Mouse (Mus musculus) skeletal muscle tissue, adult 2 months (tissue): Measurements from ENCODE around the gene Ptprcap.
"Not testable (repeated sequence)": the region's sequence is repeated elsewhere in the genome, so short reads cannot be mapped to it uniquely, and the experiment has no call there.

Source experiments
- DNase-seq: peaks from one replicate; pipeline ENCODE4 v3.0.0-alpha.2; 2012; ENCODE audit warnings: low read depth, low spot score

The Ptprcap gene

DNA sequence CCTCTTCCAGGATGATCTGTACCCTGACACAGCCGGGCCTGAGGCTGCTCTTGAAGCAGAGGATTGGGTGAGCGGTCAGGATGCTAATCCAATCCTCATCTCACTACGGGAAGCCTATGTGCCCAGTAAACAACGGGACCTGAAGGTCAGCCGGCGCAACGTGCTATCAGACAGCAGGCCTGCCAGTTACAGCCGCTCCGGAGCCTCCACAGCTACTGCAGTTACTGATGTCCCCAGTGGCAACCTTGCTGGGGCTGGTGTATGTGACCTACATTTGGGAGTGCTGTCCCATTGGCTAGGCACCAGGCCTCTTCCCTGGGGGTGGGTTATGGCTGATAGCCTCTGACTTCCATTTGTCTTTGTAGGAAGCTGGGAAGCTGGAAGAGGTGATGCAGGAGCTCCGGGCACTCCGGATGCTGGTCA, at the start of gene Ptprcap:
TSS of gene Ptprcap (plus strand) at position 373 of the 423 bp plus-strand sequence.
- no peak for DNase-seq

DNA sequence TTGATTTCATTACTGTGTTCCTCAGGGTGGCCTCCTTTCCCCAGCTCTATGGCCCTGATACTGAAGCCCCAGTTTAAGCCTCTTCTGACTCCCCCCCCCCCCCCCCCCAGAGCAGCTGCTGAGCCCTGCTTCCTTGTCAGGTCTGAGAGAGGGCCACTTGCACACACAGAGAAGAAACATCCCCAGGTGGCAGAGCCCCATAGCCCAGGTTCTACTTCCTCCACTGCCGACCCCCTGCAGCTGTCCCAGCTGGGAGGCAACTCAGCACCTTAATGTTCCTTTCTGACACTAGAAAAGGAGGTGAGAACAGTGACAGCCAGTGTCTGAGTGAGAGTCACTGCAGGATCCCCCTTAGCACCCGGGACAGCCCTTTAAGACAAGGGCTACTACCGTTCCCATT, 49.6 kb upstream of the Ptprcap start:
- no peak for DNase-seq

GRCm38 (mm10) chr19:4104675-4105194, 48.7 kb upstream of the Ptprcap start:
- no peak for DNase-seq

DNA sequence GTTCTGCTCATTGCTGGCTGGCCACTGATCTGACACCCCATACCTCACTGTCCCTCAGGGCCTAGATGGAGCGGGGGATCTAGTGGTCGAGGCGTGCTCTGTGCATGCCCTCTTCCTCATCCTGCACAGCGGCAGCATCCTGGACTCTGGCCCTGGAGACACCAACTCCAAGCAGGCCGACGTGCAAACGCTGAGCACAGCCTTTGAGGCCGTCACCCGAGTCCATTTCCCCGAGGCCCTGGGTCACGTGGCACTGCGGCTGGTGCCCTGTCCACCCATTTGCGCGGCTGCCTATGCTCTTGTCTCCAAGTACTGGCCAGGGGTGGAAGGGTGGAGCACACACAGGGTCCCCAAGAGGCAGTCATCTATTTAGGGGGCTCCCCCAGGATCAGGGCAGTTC, 46.8 kb upstream of the Ptprcap start:
- no peak for DNase-seq

- DNase-seq = no peak
These were observed 44.9 kb upstream of the Ptprcap start for GRCm38 (mm10) chr19:4108535-4108934.

GRCm38 (mm10) chr19:4112063-4112960, 41.1 kb upstream of the Ptprcap start:
- no peak for DNase-seq

GRCm38 (mm10) chr19:4113186-4113805, 40.1 kb upstream of the Ptprcap start:
- peak; percentile 81 for DNase-seq

DNA sequence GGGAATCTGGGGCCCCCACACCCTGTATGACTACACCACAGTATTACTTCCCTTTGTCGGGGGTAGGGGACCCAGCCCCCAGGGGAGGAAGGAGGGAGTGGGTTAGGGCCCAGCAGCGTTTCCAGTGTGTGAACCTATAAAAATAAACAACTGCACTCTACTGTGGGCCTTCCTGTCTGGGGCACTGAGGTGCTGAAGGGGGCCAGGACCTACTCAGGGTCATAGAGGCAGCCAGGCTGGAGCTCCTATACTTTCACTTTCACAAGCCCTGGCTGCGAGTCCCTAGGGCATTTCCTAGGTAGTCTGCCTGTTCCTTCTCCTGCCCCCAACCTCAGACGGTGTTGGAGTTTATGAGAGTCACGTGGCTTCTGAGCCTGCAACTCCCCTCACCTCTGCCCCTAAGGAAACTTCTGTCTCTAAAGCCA, 39.6 kb upstream of the Ptprcap start:
- DNase-seq = no peak

DNA sequence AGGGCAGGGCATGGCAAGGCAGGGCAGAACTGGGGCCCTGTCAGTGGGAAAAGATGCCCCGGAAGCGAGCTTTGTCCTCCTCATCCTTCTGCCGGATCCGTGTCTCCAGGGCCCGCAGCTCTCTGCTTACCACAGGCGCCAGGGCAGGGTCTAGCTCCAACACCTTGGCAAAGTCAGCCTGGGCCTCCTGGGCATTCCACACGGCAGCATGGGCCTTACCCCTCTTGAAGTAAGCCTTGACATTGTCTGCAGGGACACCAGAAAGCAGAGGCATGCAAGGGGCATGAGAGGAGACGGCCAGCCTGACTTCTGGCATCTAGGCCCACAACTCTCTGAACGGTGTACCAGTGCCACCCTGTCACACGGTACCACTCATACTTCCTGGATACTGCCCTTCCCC, 38.9 kb upstream of the Ptprcap start:
- no peak for DNase-seq

DNA sequence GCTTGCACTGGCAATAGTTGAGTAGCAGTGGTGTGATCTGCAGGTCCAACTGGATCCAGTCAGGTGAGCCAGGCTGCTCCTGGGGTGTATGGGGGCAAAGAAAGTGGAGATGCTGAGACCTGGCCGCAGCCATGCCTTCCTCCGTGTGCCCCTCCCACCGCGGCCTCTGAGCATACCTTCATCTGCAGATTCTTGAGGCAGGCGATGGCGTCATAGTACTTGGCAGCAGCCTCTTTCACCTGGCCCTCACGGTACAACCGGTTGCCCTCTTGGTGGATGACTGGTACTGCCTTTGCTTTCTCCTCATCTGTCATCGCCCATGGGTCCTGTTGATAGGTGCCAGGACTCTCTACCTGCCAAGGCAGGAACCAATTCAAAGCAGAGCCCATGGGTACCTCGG, 38.3 kb upstream of the Ptprcap start:
- no peak for DNase-seq

DNA sequence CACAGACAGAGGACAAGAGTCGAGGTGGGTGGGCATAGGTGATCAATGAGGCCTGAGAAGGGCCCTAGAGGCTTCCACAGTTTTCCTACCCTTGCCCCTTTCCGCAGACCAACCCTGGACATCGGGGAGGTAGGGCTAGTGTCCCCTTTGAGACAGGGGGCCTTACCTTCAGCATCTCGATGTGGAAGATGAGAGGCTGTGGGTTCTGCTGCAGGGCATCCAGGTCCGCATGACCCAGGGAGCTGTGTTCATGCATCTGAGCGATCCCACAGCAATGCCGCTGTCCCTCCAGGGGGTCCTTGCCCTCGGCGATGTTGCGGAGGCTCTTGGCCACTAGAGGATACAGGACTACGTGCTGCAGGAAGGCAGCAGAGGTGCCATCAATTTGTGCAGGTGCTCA, 37.6 kb upstream of the Ptprcap start:
- no peak for DNase-seq

- DNase-seq = no peak
These were observed 36.4 kb upstream of the Ptprcap start for GRCm38 (mm10) chr19:4117006-4117405.

- no peak for DNase-seq
These were observed 35.1 kb upstream of the Ptprcap start for GRCm38 (mm10) chr19:4118350-4118749.

GRCm38 (mm10) chr19:4119716-4120487, 33.5 kb upstream of the Ptprcap start:
- no peak for DNase-seq

GRCm38 (mm10) chr19:4120496-4120895, 32.9 kb upstream of the Ptprcap start:
- DNase-seq = no peak

DNA sequence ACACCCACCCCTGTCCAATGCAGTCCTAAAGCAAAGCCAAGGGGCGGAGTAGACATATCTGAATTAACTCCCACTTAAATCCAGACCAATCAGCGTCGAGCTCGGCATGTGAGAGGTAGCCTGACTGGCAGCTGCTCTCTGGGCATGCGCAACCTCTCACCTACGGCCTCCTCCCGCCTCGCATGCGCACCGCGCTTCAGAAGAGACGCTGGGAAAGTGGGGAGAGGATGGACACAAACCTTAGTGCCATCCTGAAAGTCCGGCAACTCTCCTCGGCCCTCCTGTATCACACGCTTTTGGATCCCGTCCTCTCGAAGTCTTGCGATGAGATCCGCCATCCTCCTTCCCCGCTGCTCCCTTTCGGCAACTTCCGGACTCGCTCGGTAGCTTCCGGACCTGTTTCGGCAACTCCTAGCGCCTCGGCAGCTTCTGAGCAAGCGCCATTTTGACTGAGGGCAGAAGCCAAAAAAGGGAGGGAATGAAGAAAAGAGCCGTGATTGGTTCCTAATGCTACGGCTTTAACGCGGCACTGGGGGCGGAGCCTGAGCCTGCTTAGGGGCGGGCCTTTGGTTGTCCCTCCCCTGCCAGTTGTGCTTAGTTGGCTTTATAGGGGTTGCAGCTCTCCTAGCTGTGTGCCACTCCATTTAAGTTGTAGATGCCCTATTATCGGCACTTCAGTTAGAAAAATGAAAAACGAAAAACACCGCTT, 32.2 kb upstream of the Ptprcap start:
- DNase-seq = peak; percentile 98

DNA sequence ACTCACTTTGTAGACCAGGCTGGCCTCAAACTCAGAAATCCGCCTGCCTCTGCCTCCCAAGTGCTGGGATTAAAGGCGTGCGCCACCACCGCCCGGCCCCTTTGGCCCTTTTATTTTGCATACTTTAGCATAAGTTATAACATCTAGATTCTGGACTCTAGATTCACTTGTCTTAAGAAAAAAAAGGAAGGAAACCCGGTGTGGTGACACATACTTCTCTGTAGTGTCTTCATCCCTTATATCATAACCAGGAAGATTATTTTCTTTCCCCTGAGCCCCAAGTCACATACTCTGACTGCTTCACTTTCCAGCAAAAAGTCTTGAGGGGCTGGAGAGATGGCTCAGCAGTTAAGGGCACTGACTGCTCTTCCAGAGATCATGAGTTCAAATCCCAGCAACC, 31.5 kb upstream of the Ptprcap start:
- not testable (repeated sequence) for DNase-seq

DNA sequence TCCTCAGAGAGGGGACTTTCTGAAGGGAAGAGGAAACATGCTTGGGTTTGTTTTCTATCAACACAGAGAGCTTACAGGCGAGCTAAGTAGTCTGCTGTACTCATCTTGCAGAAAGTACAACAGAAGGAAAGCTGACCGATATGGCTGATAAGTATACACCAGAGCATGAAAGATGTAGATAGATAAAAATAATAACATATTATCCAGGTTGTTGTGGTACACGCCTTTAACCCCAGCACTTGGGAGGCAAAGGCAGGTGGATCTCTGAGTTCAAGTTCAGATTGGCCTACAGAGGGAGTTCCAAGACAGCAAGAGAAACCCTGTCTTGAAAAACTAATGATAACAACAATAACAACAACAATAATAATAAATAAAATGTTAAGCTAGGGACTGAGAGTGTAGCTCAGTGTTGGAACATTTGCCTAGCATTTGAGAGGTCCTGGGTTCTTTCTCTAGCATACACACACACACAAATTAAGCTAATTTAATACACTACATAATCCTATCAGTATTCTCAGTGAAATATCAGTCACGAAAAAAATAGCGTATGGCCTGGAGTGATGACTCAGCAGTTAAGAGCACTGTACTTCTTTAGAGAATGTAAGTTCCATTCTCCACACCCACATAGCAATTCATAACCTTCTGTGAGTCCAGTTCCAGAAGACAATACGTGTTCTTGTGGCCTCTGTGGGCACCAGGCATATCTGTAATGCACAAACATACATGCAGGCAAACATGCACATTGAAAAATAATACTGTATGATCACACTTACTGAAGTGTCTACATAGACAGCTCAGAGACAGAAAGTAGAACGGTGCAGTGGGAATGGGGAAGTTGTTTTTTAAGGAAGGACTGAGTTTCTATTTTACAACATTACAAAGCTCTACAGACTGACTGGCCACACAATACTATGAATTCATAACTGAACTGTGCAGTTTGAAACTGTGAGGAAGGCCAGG, 30.7 kb upstream of the Ptprcap start:
- DNase-seq = no peak

DNA sequence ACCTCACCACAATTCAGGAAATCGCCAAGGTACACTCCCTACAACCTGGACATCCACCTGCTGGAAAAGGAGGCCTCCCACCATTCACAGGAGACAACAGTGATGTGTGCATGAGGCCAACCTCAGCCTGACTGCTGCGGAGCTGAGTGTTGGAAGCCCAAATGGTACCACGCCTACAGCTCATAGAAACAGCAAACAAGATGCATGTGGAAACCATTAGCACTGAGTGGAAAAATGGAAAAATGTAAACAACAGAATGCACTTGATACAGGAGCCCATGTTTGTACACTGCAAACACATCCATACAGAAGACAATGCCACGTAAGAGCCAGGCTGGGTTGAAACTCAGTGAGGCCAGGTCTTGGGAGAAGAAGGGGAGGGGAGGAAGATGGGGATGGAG, 29.0 kb upstream of the Ptprcap start:
- no peak for DNase-seq

DNA sequence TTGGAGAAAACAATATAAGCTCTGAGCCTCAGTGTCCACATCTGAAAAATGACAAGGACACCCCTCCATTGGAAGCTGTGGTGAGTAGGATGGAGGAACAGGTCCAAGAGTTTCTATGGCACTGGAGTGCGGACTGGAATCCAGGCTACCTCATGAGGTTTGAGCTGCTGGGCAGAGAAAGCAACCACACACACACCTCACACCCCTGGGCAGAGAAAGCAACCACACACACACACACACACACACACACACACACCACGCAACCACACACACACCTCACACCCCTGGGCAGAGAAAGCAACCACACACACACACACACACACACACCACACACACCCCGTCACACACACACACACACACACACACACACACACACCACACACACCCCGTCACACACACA, 28.1 kb upstream of the Ptprcap start:
- DNase-seq = not testable (repeated sequence)
